Mouse (Mus musculus): ENCODE results near the gene Rpl11. TPM values are rescaled to one million over a fixed set of nuclear protein-coding genes. Genes with fewer than 3 reads are reported as not detected.
"Not testable (repeated sequence)": the region's sequence is repeated elsewhere in the genome, so short reads cannot be mapped to it uniquely, and the experiment has no call there.

Gene Rpl11
- polyA plus RNA-seq, 1 experiment from 2014 or later, result 313 TPM

DNA sequence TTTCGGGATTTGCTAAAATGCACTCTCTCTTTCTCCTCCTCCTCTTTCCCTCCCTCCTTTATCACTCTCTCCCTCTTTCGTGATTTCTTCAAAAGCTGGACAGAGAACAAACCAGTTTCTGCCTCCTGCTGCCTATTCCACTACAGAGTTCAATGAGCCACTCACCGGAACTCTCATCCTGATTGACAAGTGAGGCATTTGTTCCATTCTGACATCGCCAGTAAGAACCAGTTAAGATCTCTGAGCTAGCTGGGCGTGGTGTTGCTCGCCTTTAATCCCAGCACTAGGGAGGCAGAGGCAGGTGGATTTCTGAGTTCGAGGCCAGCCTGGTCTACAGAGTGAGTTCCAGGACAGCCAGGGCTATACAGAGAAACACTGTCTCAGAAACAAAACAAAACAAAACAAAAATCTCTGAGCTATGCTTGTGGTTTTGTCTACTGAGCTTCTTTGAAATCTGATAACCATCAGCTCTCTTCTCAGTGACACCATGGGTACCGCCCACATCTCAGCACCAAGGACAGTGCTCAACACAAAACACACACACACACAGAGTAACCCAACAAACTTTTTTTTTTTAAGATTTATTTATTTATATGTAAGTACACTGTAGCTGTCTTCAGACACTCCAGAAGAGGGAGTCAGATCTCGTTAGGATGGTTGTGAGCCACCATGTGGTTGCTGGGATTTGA lies 6.7 kb upstream of the Rpl11 start:
- not testable (repeated sequence) for H3K9me3 ChIP-seq; H3K36me3 ChIP-seq; ATAC-seq (ENCODE audit: low read depth); H3K27ac ChIP-seq (replicated peaks); H3K9ac ChIP-seq; H3K4me1 ChIP-seq (replicated peaks); H3K4me3 ChIP-seq; H3K27me3 ChIP-seq; H3K4me2 ChIP-seq
- WGBS, result 70% methylated on average over 9 of the region's 9 CpGs

DNA sequence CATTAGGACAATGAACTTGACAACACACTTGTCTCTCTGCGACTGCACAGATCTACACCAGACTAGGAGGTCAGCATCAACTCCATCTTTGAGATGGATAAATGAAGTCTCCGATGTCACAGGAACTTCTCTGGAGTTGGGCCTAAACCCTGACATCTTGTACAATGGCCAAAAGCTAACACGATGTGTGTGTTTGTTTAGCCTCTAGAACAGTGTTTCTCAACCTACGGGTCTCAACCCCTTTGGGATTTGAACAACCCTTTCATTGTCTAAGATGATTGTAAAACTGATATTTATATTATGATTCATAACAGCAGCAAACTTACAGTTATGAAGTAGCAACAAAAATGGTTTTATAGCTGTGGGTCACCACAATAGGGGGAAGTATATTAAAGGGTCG lies 4.7 kb upstream of the Rpl11 start:
- no peak overlapping the region for H3K4me2 ChIP-seq
- H3K4me1 ChIP-seq (replicated peaks), result no peaks in the 10 kb centered on the region
- H3K4me3 ChIP-seq, result no peak overlapping the region
- H3K27me3 ChIP-seq, result no peaks in the 10 kb centered on the region
- H3K9ac ChIP-seq, result no peak overlapping the region
- WGBS, result 89% methylated on average over 5 of the region's 5 CpGs
- H3K36me3 ChIP-seq, result no peaks in the 10 kb centered on the region
- no peak overlapping the region for H3K27ac ChIP-seq (replicated peaks)
- no peak for ATAC-seq (ENCODE audit: low read depth)
- no peaks in the 10 kb centered on the region for H3K9me3 ChIP-seq

- H3K4me2 ChIP-seq, result no peak overlapping the region
- H3K36me3 ChIP-seq, result peaks cover 8% of the 10 kb centered on the region
- H3K27ac ChIP-seq (replicated peaks), result no peak overlapping the region
- H3K9ac ChIP-seq, result no peak overlapping the region
- H3K9me3 ChIP-seq, result no peaks in the 10 kb centered on the region
- 44% methylated on average over 1 of the region's 1 CpGs for WGBS
- ATAC-seq (ENCODE audit: low read depth), result no peak
- H3K4me3 ChIP-seq, result no peak overlapping the region
- no peaks in the 10 kb centered on the region for H3K27me3 ChIP-seq
- H3K4me1 ChIP-seq (replicated peaks), result peaks cover 13% of the 10 kb centered on the region
Observed at GRCm38 (mm10) chr4:136056030-136056429, 2.8 kb upstream of the Rpl11 start.

DNA sequence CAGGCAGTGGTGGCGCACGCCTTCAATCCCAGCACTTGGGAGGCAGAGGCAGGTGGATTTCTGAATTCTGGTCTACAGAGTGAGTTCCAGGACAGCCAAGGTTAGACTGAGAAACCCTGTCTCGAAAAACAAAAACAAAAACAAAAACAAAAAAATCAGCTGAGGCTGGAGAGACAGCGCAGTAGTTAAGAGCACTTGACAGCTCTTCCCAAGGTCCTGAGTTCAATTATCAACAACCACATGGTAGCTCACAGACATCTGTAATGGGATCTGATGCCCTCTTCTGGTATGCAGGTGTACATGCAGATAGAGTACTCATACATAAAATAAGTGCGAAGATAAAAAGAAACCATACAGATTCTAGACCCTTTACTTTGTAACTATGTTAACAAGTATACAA lies 615 bp upstream of the Rpl11 start:
- ATAC-seq (ENCODE audit: low read depth), result no peak
- H3K27me3 ChIP-seq, result no peaks in the 10 kb centered on the region
- peaks cover 20% of the 10 kb centered on the region for H3K4me1 ChIP-seq (replicated peaks)
- H3K4me3 ChIP-seq, result no peak overlapping the region
- H3K9ac ChIP-seq, result no peak overlapping the region
- H3K9me3 ChIP-seq, result no peaks in the 10 kb centered on the region
- peaks cover 30% of the 10 kb centered on the region for H3K36me3 ChIP-seq
- no peak overlapping the region for H3K4me2 ChIP-seq
- 78% methylated on average over 5 of the region's 5 CpGs for WGBS
- no peak overlapping the region for H3K27ac ChIP-seq (replicated peaks)

DNA sequence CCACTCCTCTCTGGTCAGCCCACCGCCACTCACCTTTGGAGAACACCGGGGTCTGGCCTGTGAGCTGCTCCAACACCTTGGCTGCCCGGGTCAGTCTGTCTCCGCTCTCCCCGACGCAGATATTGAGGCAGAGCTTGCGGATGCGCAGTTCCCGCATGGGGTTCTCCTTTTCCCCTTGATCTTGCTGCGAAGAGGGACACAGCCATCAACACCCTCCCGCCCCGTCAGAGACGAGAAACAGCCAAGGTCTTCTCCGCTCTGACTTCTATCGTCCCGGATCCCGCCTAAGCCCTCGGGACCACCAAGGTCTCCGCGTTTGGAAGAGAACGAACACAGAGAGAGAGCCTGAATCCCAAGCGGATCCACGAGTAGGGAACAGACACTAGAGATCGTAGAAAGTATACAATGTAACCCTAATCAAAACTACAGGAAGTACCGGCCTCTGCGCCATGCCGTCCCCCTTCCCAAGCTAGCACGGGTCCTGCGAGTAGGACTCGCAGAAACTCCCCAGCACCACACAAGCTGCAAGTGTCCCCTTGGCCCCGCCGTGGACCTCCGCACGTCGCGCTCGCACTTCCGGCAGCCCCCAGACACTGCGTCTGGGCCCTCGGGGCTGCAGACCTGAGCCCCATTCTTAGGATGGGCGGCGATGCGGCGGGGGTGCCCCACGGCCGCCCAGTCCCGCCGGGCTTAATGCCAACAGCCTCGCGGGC lies 538 bp downstream of the Rpl11 start:
- peak overlapping the region; percentile 93 for H3K9ac ChIP-seq
- ATAC-seq (ENCODE audit: low read depth), result peak; percentile 88
- peak overlapping the region; percentile 81 for H3K4me3 ChIP-seq
- no peaks in the 10 kb centered on the region for H3K27me3 ChIP-seq
- WGBS, result 0% methylated on average over 50 of the region's 50 CpGs
- peak overlapping the region; percentile 82 for H3K4me2 ChIP-seq
- H3K27ac ChIP-seq (replicated peaks), result peak overlapping the region; percentile 95
- H3K4me1 ChIP-seq (replicated peaks), result peaks cover 20% of the 10 kb centered on the region
- H3K9me3 ChIP-seq, result no peaks in the 10 kb centered on the region
- H3K36me3 ChIP-seq, result peaks cover 41% of the 10 kb centered on the region

- peak overlapping the region; percentile 93 for H3K9ac ChIP-seq
- no peak overlapping the region for H3K27ac ChIP-seq (replicated peaks)
- no peaks in the 10 kb centered on the region for H3K9me3 ChIP-seq
- peaks cover 20% of the 10 kb centered on the region for H3K4me1 ChIP-seq (replicated peaks)
- WGBS, result 5% methylated on average over 3 of the region's 3 CpGs
- no peaks in the 10 kb centered on the region for H3K27me3 ChIP-seq
- no peak for ATAC-seq (ENCODE audit: low read depth)
- H3K4me2 ChIP-seq, result peak overlapping the region; percentile 82
- H3K36me3 ChIP-seq, result peaks cover 47% of the 10 kb centered on the region
- peak overlapping the region; percentile 81 for H3K4me3 ChIP-seq
Observed at GRCm38 (mm10) chr4:136052060-136052459, 1.2 kb downstream of the Rpl11 start.

GRCm38 (mm10) chr4:136050226-136050625 lies 3.0 kb downstream of the Rpl11 start:
- 89% methylated on average over 6 of the region's 6 CpGs for WGBS
- H3K36me3 ChIP-seq, result peaks cover 62% of the 10 kb centered on the region
- no peak overlapping the region for H3K27ac ChIP-seq (replicated peaks)
- ATAC-seq (ENCODE audit: low read depth), result no peak
- H3K9me3 ChIP-seq, result no peaks in the 10 kb centered on the region
- H3K4me2 ChIP-seq, result no peak overlapping the region
- H3K9ac ChIP-seq, result 0 out of 2 replicates have a peak overlapping the region, but pooled peaks have one; percentile 93
- no peak overlapping the region for H3K4me3 ChIP-seq
- H3K27me3 ChIP-seq, result no peaks in the 10 kb centered on the region
- H3K4me1 ChIP-seq (replicated peaks), result peaks cover 24% of the 10 kb centered on the region

GRCm38 (mm10) chr4:136048291-136049032 lies 4.8 kb downstream of the Rpl11 start:
- no peaks in the 10 kb centered on the region for H3K9me3 ChIP-seq
- no peak for ATAC-seq (ENCODE audit: low read depth)
- 72% methylated on average over 4 of the region's 4 CpGs for WGBS

DNA sequence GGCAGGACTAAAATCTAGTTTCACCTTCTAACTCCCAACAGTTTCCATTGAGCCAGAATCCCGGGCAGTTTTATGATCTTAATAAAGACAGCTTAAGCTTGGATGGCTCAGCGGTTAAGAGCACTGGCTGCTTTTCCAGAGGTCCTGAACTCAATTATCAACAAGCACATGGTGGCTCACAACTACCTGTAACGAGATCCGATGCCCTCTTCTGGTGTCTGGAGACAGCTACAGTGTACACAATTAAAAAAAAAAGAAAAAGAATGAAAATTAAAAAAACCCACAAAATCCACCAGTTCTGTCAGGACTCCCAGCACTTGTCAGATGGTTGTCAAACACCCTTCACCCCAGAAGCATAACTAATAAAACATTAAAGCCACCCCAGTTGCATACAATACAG lies 5.6 kb downstream of the Rpl11 start:
- H3K27me3 ChIP-seq, result no peaks in the 10 kb centered on the region
- H3K36me3 ChIP-seq, result peaks cover 80% of the 10 kb centered on the region
- no peak overlapping the region for H3K4me3 ChIP-seq
- peaks cover 24% of the 10 kb centered on the region for H3K4me1 ChIP-seq (replicated peaks)
- no peak overlapping the region for H3K9ac ChIP-seq
- H3K4me2 ChIP-seq, result no peak overlapping the region
- H3K9me3 ChIP-seq, result no peaks in the 10 kb centered on the region
- WGBS, result 54% methylated on average over 4 of the region's 4 CpGs
- no peak overlapping the region for H3K27ac ChIP-seq (replicated peaks)
- no peak for ATAC-seq (ENCODE audit: low read depth)

More at GRCm38 (mm10) chr4:136048291-136049032, 4.8 kb downstream of the Rpl11 start:
- peaks cover 24% of the 10 kb centered on the region for H3K4me1 ChIP-seq (replicated peaks)
- H3K4me3 ChIP-seq, result no peak overlapping the region
- H3K36me3 ChIP-seq, result peaks cover 80% of the 10 kb centered on the region
- H3K4me2 ChIP-seq, result no peak overlapping the region
- H3K9ac ChIP-seq, result peak overlapping the region; percentile 6; the same call in 1 of the 2 replicates
- no peaks in the 10 kb centered on the region for H3K27me3 ChIP-seq
- H3K27ac ChIP-seq (replicated peaks), result no peak overlapping the region

DNA sequence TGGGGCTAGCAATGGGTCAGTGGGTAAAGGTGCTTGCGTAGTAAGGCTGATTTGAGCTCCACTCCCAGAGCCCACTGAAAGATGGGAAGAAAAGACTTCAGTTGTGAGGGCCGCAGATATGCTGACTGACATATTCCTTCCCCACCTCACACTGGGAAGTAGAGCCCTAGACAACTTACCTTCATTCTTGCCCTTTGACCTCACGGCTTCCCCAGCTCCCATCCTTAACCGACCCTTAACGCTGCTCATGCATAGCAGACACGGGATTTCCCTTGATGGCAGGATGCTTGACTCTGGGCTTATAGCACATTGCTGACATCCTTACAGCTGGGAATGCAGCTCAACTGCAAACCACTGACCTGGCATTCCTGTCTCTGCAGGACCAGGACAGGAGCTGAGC lies 6.3 kb downstream of the Rpl11 start:
- H3K27me3 ChIP-seq, result no peaks in the 10 kb centered on the region
- H3K4me2 ChIP-seq, result no peak overlapping the region
- no peak overlapping the region for H3K4me3 ChIP-seq
- no peaks in the 10 kb centered on the region for H3K9me3 ChIP-seq
- peaks cover 80% of the 10 kb centered on the region for H3K36me3 ChIP-seq
- H3K4me1 ChIP-seq (replicated peaks), result peaks cover 20% of the 10 kb centered on the region
- WGBS, result 85% methylated on average over 6 of the region's 6 CpGs
- no peak overlapping the region for H3K27ac ChIP-seq (replicated peaks)
- ATAC-seq (ENCODE audit: low read depth), result no peak
- no peak overlapping the region for H3K9ac ChIP-seq

DNA sequence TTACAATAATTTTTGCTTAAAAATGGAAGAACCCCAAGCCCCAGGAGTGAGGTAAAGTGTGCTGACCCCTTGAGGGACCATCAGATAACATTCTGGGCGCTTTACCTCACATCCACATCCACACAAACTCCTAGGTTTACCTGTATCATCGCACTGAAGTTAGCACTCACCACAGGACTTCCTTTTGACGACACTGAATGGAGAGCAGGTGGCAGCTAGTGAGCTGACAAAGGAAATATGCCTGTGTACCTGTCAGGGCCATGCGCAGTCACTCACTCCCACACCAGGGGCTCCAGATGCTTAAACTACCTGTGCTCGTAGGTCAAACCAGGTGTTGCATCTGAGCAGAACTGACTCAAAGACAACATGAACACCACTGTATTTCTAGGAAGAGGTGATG lies 8.1 kb downstream of the Rpl11 start:
- no peak overlapping the region for H3K9ac ChIP-seq
- H3K36me3 ChIP-seq, result peaks cover 62% of the 10 kb centered on the region
- no peak overlapping the region for H3K4me2 ChIP-seq
- no peak overlapping the region for H3K4me3 ChIP-seq
- H3K9me3 ChIP-seq, result no peaks in the 10 kb centered on the region
- no peaks in the 10 kb centered on the region for H3K27me3 ChIP-seq
- H3K27ac ChIP-seq (replicated peaks), result no peak overlapping the region
- no peak for ATAC-seq (ENCODE audit: low read depth)
- WGBS, result 89% methylated on average over 5 of the region's 5 CpGs
- 0 out of 2 replicates have a peak, but pooled peaks cover 4% of the 10 kb centered on the region for H3K4me1 ChIP-seq (replicated peaks)

GRCm38 (mm10) chr4:136043784-136044400 lies 9.3 kb downstream of the Rpl11 start:
- Histone ChIP-seq H3K36me3 (peaks cover 50% of the 10 kb centered on the region), H3K4me3 (no peak overlapping the region), H3K9me3 (no peaks in the 10 kb centered on the region), H3K9ac (no peak overlapping the region), H3K4me1 (replicated peaks) (0 out of 2 replicates have a peak, but pooled peaks cover 4% of the 10 kb centered on the region), H3K27ac (replicated peaks) (no peak overlapping the region), H3K4me2 (no peak overlapping the region), H3K27me3 (no peaks in the 10 kb centered on the region)
- ATAC-seq (ENCODE audit: low read depth), result no peak
- 87% methylated on average over 6 of the region's 6 CpGs for WGBS

All from neural tube, embryonic 13.5 days (tissue).